Comparison of ENCODE assay signal across 1 mouse cellular context in genomic region chr4:131392478-131392877, GRCm38 (mm10).
TF ChIP-seq lines count a peak whose summit lies in the region.

No protein-coding gene starts in this region.

TF ChIP-seq in CH12.LX, 34 proteins besides CTCF, POLR2A, EP300 and RAD21 (continued from another document):
- TF ChIP-seq POLR2AphosphoS2 (IDR thresholded peaks at IDR 0.05; ENCODE audit: low read depth, low read length) = no peak
- TF ChIP-seq TBP (conservative IDR thresholded peaks at IDR 0.05; ENCODE audit: low read depth, low read length) = no peak
- TF ChIP-seq KAT2A (IDR thresholded peaks at IDR 0.05; ENCODE audit: insufficient replicate concordance, low read length) = no peak
- TF ChIP-seq MYC (IDR thresholded peaks at IDR 0.05; ENCODE audit: low read depth, low read length) = peak; percentile 50; the same call in 1 of the 2 replicates
- TF ChIP-seq SMC3 (IDR thresholded peaks at IDR 0.05; ENCODE audit: low read depth, low read length) = no peak
- no peak for TF ChIP-seq CHD1 (IDR thresholded peaks at IDR 0.05; ENCODE audit: low read depth, low read length)
- 0 out of 2 replicates have a peak, but pooled peaks have one; percentile 22 for TF ChIP-seq NELFE (IDR thresholded peaks at IDR 0.05; ENCODE audit: low read depth, low read length)
- peak; percentile 92 for TF ChIP-seq ETS1 (conservative IDR thresholded peaks at IDR 0.05; ENCODE audit: low read depth, low read length)
TF ChIP-seq in CH12.LX: peak in this region for 10.
